Mouse (Mus musculus): ENCODE measurements around the gene Trip13. TPM values are rescaled to one million over a fixed set of nuclear protein-coding genes. Genes with fewer than 3 reads are reported as not detected.

Trip13 gene
- polyA plus RNA-seq (2017; shearing (Covaris generic)): 3.4 TPM

DNA sequence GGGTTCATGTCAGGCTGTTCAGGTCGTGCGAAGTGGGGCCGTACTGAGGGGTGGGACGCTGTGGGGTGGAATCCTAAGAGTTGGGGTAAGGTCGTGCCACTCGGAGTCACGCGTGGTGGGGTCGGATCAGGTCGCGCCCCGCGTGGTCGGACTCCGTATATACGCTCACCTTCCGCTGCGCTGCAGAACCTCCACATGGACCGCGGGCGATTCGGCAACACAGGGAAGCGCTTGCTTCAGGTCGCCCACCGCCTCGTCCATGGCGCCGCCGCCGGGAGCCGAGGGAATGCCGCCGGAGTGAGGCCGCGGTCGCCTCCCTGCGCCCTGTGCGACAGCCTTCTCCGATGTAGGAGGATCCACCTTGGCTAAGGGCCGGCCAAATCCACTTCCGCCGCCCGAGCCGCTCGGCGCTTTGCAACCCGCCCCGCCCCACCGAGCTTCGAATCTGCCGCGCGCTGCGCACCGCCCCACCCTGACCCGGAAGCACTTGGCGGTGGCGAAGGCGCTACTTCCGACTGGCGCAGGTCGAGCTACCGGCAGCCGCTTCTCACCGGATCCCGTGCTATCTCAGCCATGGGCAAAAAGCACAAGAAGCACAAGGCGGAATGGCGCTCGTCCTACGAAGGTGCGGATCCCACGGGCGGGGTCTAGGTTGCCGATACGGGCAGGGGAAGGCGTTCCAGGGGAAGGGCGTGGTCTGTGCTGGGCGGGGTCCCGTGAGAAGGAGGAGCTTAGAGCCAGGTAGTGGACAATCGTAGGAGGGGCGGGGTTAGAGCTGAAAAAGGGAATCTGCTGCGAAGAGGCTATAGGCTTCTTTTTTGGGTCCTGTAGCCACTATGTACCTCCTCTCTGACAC, at the start of gene Trip13, which contains the start of gene Brd9:
Gene Trip13, minus strand, starts transcription at position 464 of the 856 bp plus-strand sequence.
Gene Brd9, plus strand, starts transcription at position 491 of the 856 bp plus-strand sequence.

DNA sequence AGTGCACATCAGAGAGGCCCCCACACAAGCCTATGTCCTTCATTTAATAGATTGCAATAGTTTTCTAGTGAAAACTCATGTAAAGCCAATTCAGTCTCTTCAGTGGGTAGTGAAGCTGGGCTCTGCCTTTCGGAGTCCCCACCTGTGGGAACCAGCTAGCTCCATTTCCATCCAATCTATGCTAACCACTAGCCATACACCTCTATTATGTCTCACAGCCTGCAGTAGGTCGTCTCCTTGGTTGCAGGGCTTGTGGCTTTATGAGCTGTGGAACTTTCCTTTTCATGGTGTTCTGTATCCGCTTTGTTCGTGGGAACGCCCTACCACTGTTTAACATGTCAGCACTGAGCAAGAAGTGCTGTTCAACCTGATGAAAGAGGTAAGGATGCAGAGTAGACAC, 26.0 kb upstream of the Trip13 start, which contains the start of gene Zdhhc11:
Gene Zdhhc11, plus strand, starts transcription at position 301 of the 400 bp plus-strand sequence.

Other genes with a start within 250 kb of the Trip13 start
- not detected for gene Slc6a19, start 232.9 kb downstream of the Trip13 start, polyA plus RNA-seq (2017; shearing (Covaris generic))
- gene Slc12a7, start 204.7 kb downstream of the Trip13 start, polyA plus RNA-seq (2017; shearing (Covaris generic)): 78.9 TPM
- gene Nkd2, start 90.2 kb downstream of the Trip13 start, polyA plus RNA-seq (2017; shearing (Covaris generic)): 0.18 TPM
- gene Brd9, start within 50 bp of the Trip13 start, polyA plus RNA-seq (2017; shearing (Covaris generic)): 70.5 TPM
- not detected for gene Zdhhc11, start 26.1 kb upstream of the Trip13 start, polyA plus RNA-seq (2017; shearing (Covaris generic))
- gene Tppp, start 71.6 kb upstream of the Trip13 start, polyA plus RNA-seq (2017; shearing (Covaris generic)): 0.93 TPM
- gene Cep72, start 124.5 kb upstream of the Trip13 start, polyA plus RNA-seq (2017; shearing (Covaris generic)): 7.0 TPM
- gene Slc9a3, start 183.7 kb upstream of the Trip13 start, polyA plus RNA-seq (2017; shearing (Covaris generic)): not detected

All from activated CD4-positive, CD25-positive, alpha-beta regulatory T cell, adult 9 weeks (primary cell).